Mouse (Mus musculus): ENCODE results near the gene Tnfrsf1b. TPM values are rescaled to one million over a fixed set of nuclear protein-coding genes. Genes with fewer than 3 reads are reported as not detected.

Tnfrsf1b gene
- 0.12 TPM for polyA plus RNA-seq (2021)

GRCm38 (mm10) chr4:145246173-145247011, at the start of gene Tnfrsf1b:
Tnfrsf1b (minus strand) TSS chr4:145246870.
- CTCF ChIA-PET: interaction anchor here (0.8 to 1.2 kb wide), 2 partner anchors 24 to 32 kb away, joined by 3 read pairs; no protein-coding TSS in a partner anchor
- in situ Hi-C loops (cut with MboI; ENCODE audit: low pct_unique_long_range_greater_than_20kb): no loop called here
- no peak for TF ChIP-seq CTCF (IDR thresholded peaks at IDR 0.05)
- POLR2A ChIA-PET: no interaction called here
- ATAC-seq (no peak), DNase-seq (ENCODE audit: low read depth, low spot score) (no peak)
- no peaks in the 10 kb centered on the region for H3K27me3 ChIP-seq

GRCm38 (mm10) chr4:145295589-145296300, 49.1 kb upstream of the Tnfrsf1b start:
- peak; percentile 86 for TF ChIP-seq CTCF (IDR thresholded peaks at IDR 0.05)
- H3K27me3 ChIP-seq: no peaks in the 10 kb centered on the region
- in situ Hi-C loops (cut with MboI; ENCODE audit: low pct_unique_long_range_greater_than_20kb): no loop called here
- ChIA-PET CTCF (interaction anchor here (0.7 to 1.9 kb wide), 9 partner anchors 80 to 407 kb away, joined by 3 to 6 read pairs (median 4); no protein-coding TSS in a partner anchor), POLR2A (interaction anchor here (0.6 kb wide), 1 partner anchor 44 kb away, joined by 4 read pairs; no protein-coding TSS in a partner anchor)
- DNase-seq (ENCODE audit: low read depth, low spot score) (no peak), ATAC-seq (peak; percentile 51)

- POLR2A ChIA-PET: no interaction called here
- CTCF ChIA-PET: interaction anchor here (0.7 to 1.9 kb wide), 8 partner anchors 14 to 137 kb away, joined by 3 to 6 read pairs (median 4); no protein-coding TSS in a partner anchor
Measured at GRCm38 (mm10) chr4:145294588-145294987, 47.9 kb upstream of the Tnfrsf1b start.

GRCm38 (mm10) chr4:145286369-145287120, 39.9 kb upstream of the Tnfrsf1b start:
- POLR2A ChIA-PET: no interaction called here
- DNase-seq (ENCODE audit: low read depth, low spot score) (no peak), ATAC-seq (no peak)
- in situ Hi-C loops (cut with MboI; ENCODE audit: low pct_unique_long_range_greater_than_20kb): loop anchor here (10.0 kb wide), 1 partner anchor 402 kb away; no protein-coding TSS in a partner anchor
- TF ChIP-seq CTCF (IDR thresholded peaks at IDR 0.05): peak; percentile 68
- CTCF ChIA-PET: interaction anchor here (1.0 to 3.1 kb wide), 6 partner anchors 67 to 94 kb away, joined by 3 to 27 read pairs (median 8); no protein-coding TSS in a partner anchor
- H3K27me3 ChIP-seq: no peaks in the 10 kb centered on the region

More at GRCm38 (mm10) chr4:145294588-145294987, 47.9 kb upstream of the Tnfrsf1b start:
- no peaks in the 10 kb centered on the region for H3K27me3 ChIP-seq
- in situ Hi-C loops (cut with MboI; ENCODE audit: low pct_unique_long_range_greater_than_20kb): no loop called here
- TF ChIP-seq CTCF (IDR thresholded peaks at IDR 0.05): no peak
- ATAC-seq (no peak), DNase-seq (ENCODE audit: low read depth, low spot score) (no peak)

- CTCF ChIA-PET: interaction anchor here (3.1 kb wide), 1 partner anchor 65 kb away, joined by 18 read pairs; no protein-coding TSS in a partner anchor
- DNase-seq (ENCODE audit: low read depth, low spot score) (no peak), ATAC-seq (no peak)
- POLR2A ChIA-PET: interaction anchor here (0.7 kb wide), 1 partner anchor 80 kb away, joined by 3 read pairs; no protein-coding TSS in a partner anchor
- in situ Hi-C loops (cut with MboI; ENCODE audit: low pct_unique_long_range_greater_than_20kb): loop anchor here (5.0 to 10.0 kb wide), 2 partner anchors 67 to 400 kb away; no protein-coding TSS in a partner anchor
- H3K27me3 ChIP-seq: no peaks in the 10 kb centered on the region
- TF ChIP-seq CTCF (IDR thresholded peaks at IDR 0.05): no peak
Measured at GRCm38 (mm10) chr4:145284675-145285074, 38.0 kb upstream of the Tnfrsf1b start.

- in situ Hi-C loops (cut with MboI; ENCODE audit: low pct_unique_long_range_greater_than_20kb): loop anchor here (5.0 to 10.0 kb wide), 2 partner anchors 66 to 399 kb away; no protein-coding TSS in a partner anchor
- DNase-seq (ENCODE audit: low read depth, low spot score) (no peak), ATAC-seq (no peak)
- TF ChIP-seq CTCF (IDR thresholded peaks at IDR 0.05): no peak
- no peaks in the 10 kb centered on the region for H3K27me3 ChIP-seq
- CTCF ChIA-PET: interaction anchor here (1.4 kb wide), 1 partner anchor 69 kb away, joined by 5 read pairs; no protein-coding TSS in a partner anchor
- POLR2A ChIA-PET: no interaction called here
Measured at GRCm38 (mm10) chr4:145283441-145283840, 36.8 kb upstream of the Tnfrsf1b start.

GRCm38 (mm10) chr4:145280966-145281365, 34.3 kb upstream of the Tnfrsf1b start:
- POLR2A ChIA-PET: interaction anchor here (0.7 kb wide), 1 partner anchor 138 kb away, joined by 4 read pairs; no protein-coding TSS in a partner anchor
- no peak for ATAC-seq

GRCm38 (mm10) chr4:145278724-145279370, 32.2 kb upstream of the Tnfrsf1b start:
- no peak for ATAC-seq
- no peak for TF ChIP-seq CTCF (IDR thresholded peaks at IDR 0.05)
- CTCF ChIA-PET: interaction anchor here (2.8 kb wide), 1 partner anchor 64 kb away, joined by 11 read pairs; no protein-coding TSS in a partner anchor
- POLR2A ChIA-PET: no interaction called here
- in situ Hi-C loops (cut with MboI; ENCODE audit: low pct_unique_long_range_greater_than_20kb): no loop called here
- no peaks in the 10 kb centered on the region for H3K27me3 ChIP-seq
- no peak for DNase-seq (ENCODE audit: low read depth, low spot score)

More at GRCm38 (mm10) chr4:145280966-145281365, 34.3 kb upstream of the Tnfrsf1b start:
- TF ChIP-seq CTCF (IDR thresholded peaks at IDR 0.05): no peak
- in situ Hi-C loops (cut with MboI; ENCODE audit: low pct_unique_long_range_greater_than_20kb): loop anchor here (5.0 to 10.0 kb wide), 2 partner anchors 64 to 396 kb away; no protein-coding TSS in a partner anchor
- H3K27me3 ChIP-seq: no peaks in the 10 kb centered on the region
- CTCF ChIA-PET: interaction anchor here (1.0 to 1.6 kb wide), 4 partner anchors 10 to 85 kb away, joined by 3 to 7 read pairs (median 3); no protein-coding TSS in a partner anchor
- DNase-seq (ENCODE audit: low read depth, low spot score): no peak

GRCm38 (mm10) chr4:145278231-145278630, 31.6 kb upstream of the Tnfrsf1b start:
- ChIA-PET POLR2A (no interaction called here), CTCF (interaction anchor here (1.7 to 2.8 kb wide), 2 partner anchors 10 to 64 kb away, joined by 4 to 11 read pairs; no protein-coding TSS in a partner anchor)
- in situ Hi-C loops (cut with MboI; ENCODE audit: low pct_unique_long_range_greater_than_20kb): no loop called here
- no peaks in the 10 kb centered on the region for H3K27me3 ChIP-seq
- ATAC-seq: no peak
- no peak for DNase-seq (ENCODE audit: low read depth, low spot score)
- no peak for TF ChIP-seq CTCF (IDR thresholded peaks at IDR 0.05)
